Mouse (Mus musculus): ENCODE measurements around the gene Kctd21. TPM values are rescaled to one million over a fixed set of nuclear protein-coding genes. Genes with fewer than 3 reads are reported as not detected.

Kctd21 gene
- total and polyA plus RNA-seq, 3 experiments, result 0.22 to 1.9 (median 1.7) TPM

GRCm38 (mm10) chr7:97325156-97325985 lies 6.8 kb upstream of the Kctd21 start:
- ATAC-seq (ENCODE audit: extremely low read depth, insufficient number of reproducible peaks, low FRiP score, poor library complexity, severe bottlenecking) (no peak), DNase-seq (ENCODE audit: low spot score) (no peak)
- TF ChIP-seq TAL1 (conservative IDR thresholded peaks at IDR 0.05; ENCODE audit: low read depth, low read length), result no peak
- TF ChIP-seq CTCF (IDR thresholded peaks at IDR 0.05; ENCODE audit: low read depth, low read length), result no peak
- TF ChIP-seq GATA1 (IDR thresholded peaks at IDR 0.05; ENCODE audit: borderline replicate concordance, low read length), result no peak
- no peak for TF ChIP-seq GATA2 (IDR thresholded peaks at IDR 0.05; ENCODE audit: borderline replicate concordance, low read depth, low read length)
- no peak for TF ChIP-seq POLR2AphosphoS5 (IDR thresholded peaks at IDR 0.05; ENCODE audit: insufficient replicate concordance, low read depth, low read length)
- Histone ChIP-seq H3K36me3 (replicated peaks) (no peaks in the 10 kb centered on the region), H3K4me3 (ENCODE audit: low read depth, low read length) (no peak overlapping the region), H3K9me3 (replicated peaks) (peaks cover 9% of the 10 kb centered on the region), H3K4me1 (ENCODE audit: insufficient read depth, low read depth, low read length) (peaks cover 8% of the 10 kb centered on the region; the same call in 1 of the 2 replicates), H3K27me3 (ENCODE audit: insufficient read depth, low read length) (peaks cover 63% of the 10 kb centered on the region)

DNA sequence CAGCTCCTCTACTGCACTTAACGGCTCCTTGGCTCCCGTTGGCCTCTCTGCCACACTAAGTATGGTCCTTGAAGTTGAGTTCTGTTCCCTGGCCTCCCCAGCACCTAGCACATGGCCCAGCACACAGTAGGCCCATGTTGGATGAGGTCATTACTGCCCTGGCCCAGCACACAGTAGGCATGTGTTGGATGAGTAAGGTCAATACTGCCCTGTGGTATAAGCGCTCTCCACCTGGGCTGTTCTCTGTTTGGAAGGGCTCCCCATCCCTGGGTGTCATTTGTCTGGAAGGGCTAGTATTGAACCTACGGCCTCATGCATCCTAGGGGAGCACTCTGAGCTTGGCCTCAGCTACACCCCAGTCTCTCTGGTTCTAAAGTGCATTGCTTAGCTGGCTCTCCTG lies 4.8 kb upstream of the Kctd21 start:
- Histone ChIP-seq H3K36me3 (replicated peaks) (no peaks in the 10 kb centered on the region), H3K27me3 (ENCODE audit: insufficient read depth, low read length) (peaks cover 59% of the 10 kb centered on the region), H3K4me1 (ENCODE audit: insufficient read depth, low read depth, low read length) (peaks cover 22% of the 10 kb centered on the region), H3K4me3 (ENCODE audit: low read depth, low read length) (no peak overlapping the region), H3K9me3 (replicated peaks) (peaks cover 9% of the 10 kb centered on the region)
- ATAC-seq (ENCODE audit: extremely low read depth, insufficient number of reproducible peaks, low FRiP score, poor library complexity, severe bottlenecking) (no peak), DNase-seq (ENCODE audit: low spot score) (no peak)
- no peak for TF ChIP-seq GATA1 (IDR thresholded peaks at IDR 0.05; ENCODE audit: borderline replicate concordance, low read length)
- no peak for TF ChIP-seq POLR2AphosphoS5 (IDR thresholded peaks at IDR 0.05; ENCODE audit: insufficient replicate concordance, low read depth, low read length)
- no peak for TF ChIP-seq TAL1 (conservative IDR thresholded peaks at IDR 0.05; ENCODE audit: low read depth, low read length)
- TF ChIP-seq GATA2 (IDR thresholded peaks at IDR 0.05; ENCODE audit: borderline replicate concordance, low read depth, low read length), result no peak
- no peak for TF ChIP-seq CTCF (IDR thresholded peaks at IDR 0.05; ENCODE audit: low read depth, low read length)

- peaks cover 54% of the 10 kb centered on the region for H3K27me3 ChIP-seq (ENCODE audit: insufficient read depth, low read length)
- no peak for ATAC-seq (ENCODE audit: extremely low read depth, insufficient number of reproducible peaks, low FRiP score, poor library complexity, severe bottlenecking)
- TF ChIP-seq GATA1 (IDR thresholded peaks at IDR 0.05; ENCODE audit: borderline replicate concordance, low read length) (no peak), GATA2 (IDR thresholded peaks at IDR 0.05; ENCODE audit: borderline replicate concordance, low read depth, low read length) (no peak), POLR2AphosphoS5 (IDR thresholded peaks at IDR 0.05; ENCODE audit: insufficient replicate concordance, low read depth, low read length) (no peak), CTCF (IDR thresholded peaks at IDR 0.05; ENCODE audit: low read depth, low read length) (no peak), TAL1 (conservative IDR thresholded peaks at IDR 0.05; ENCODE audit: low read depth, low read length) (no peak)
These were observed 3.1 kb upstream of the Kctd21 start for GRCm38 (mm10) chr7:97328891-97329588.

DNA sequence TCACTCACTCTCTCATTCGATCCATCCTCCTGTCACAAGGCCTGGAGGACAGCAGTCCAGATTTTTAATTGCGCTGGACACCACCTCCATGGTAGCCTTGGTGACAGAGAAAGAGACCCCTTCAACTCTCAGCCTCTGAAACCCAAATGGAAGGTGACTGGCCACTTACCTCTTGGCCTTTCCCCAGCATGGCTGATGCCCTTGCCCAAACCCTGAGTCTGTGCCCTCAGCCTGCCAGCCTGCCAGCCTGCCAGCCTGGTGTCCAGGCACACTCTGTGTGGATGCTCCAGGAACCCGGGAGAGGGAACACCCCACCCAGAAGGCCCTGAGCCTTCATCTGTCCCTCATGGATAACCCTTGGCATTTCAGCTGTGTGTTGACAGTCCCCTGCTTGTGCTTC lies 2.5 kb upstream of the Kctd21 start:
- Histone ChIP-seq H3K4me1 (ENCODE audit: insufficient read depth, low read depth, low read length) (peaks cover 32% of the 10 kb centered on the region), H3K36me3 (replicated peaks) (no peaks in the 10 kb centered on the region)

More at GRCm38 (mm10) chr7:97328891-97329588, 3.1 kb upstream of the Kctd21 start:
- Histone ChIP-seq H3K36me3 (replicated peaks) (no peaks in the 10 kb centered on the region), H3K4me3 (ENCODE audit: low read depth, low read length) (no peak overlapping the region), H3K4me1 (ENCODE audit: insufficient read depth, low read depth, low read length) (peaks cover 32% of the 10 kb centered on the region), H3K9me3 (replicated peaks) (peaks cover 9% of the 10 kb centered on the region)
- no peak for DNase-seq (ENCODE audit: low spot score)

DNA sequence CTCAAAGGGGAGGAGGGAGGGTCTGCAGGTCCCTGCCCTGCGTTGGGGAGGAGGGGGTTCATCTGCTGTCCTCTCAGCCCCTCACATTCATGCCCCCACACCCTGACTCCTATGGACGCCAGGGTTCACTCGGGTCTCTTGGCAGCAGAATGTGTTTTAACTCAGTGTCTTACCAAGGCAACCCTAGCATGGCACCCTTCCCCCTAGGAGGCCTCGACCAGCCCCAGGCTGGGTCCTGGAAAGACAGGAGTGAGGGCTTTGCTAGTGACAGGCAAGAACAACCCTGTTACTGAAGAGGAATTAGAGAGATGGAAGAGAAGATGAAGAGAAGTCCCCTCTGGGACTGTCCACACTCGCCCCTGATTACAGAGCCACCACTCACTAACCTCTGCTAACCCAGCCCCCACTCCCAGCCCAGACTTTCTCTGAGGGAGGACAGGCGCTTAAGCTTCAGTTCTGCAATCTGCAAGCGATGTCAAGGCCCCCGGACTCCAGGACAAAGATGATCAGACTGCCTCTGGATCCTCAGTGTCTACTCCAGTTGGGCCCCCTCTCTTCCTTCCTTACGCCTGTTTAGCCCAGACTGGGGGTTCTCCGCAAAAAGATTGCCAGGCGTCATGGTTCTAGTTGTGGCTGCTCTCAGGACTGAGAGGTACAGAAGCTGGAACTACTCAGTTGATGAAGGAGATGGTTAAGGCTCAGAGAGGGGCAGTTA lies 1.0 kb upstream of the Kctd21 start:
- Histone ChIP-seq H3K36me3 (replicated peaks) (no peaks in the 10 kb centered on the region), H3K4me3 (ENCODE audit: low read depth, low read length) (peak overlapping the region; percentile 84; the same call in 1 of the 2 replicates), H3K27me3 (ENCODE audit: insufficient read depth, low read length) (peaks cover 44% of the 10 kb centered on the region), H3K4me1 (ENCODE audit: insufficient read depth, low read depth, low read length) (peaks cover 36% of the 10 kb centered on the region), H3K9me3 (replicated peaks) (no peaks in the 10 kb centered on the region)
- no peak for ATAC-seq (ENCODE audit: extremely low read depth, insufficient number of reproducible peaks, low FRiP score, poor library complexity, severe bottlenecking)
- DNase-seq (ENCODE audit: low spot score), result no peak
- TF ChIP-seq POLR2AphosphoS5 (IDR thresholded peaks at IDR 0.05; ENCODE audit: insufficient replicate concordance, low read depth, low read length) (no peak), GATA2 (IDR thresholded peaks at IDR 0.05; ENCODE audit: borderline replicate concordance, low read depth, low read length) (no peak), CTCF (IDR thresholded peaks at IDR 0.05; ENCODE audit: low read depth, low read length) (no peak), GATA1 (IDR thresholded peaks at IDR 0.05; ENCODE audit: borderline replicate concordance, low read length) (no peak), TAL1 (conservative IDR thresholded peaks at IDR 0.05; ENCODE audit: low read depth, low read length) (no peak)

More for the DNA sequence above, 2.5 kb upstream of the Kctd21 start:
- TF ChIP-seq POLR2AphosphoS5 (IDR thresholded peaks at IDR 0.05; ENCODE audit: insufficient replicate concordance, low read depth, low read length), result no peak
- no peak for TF ChIP-seq CTCF (IDR thresholded peaks at IDR 0.05; ENCODE audit: low read depth, low read length)
- TF ChIP-seq GATA1 (IDR thresholded peaks at IDR 0.05; ENCODE audit: borderline replicate concordance, low read length), result no peak
- TF ChIP-seq TAL1 (conservative IDR thresholded peaks at IDR 0.05; ENCODE audit: low read depth, low read length), result no peak
- H3K4me3 ChIP-seq (ENCODE audit: low read depth, low read length), result no peak overlapping the region
- peaks cover 9% of the 10 kb centered on the region for H3K9me3 ChIP-seq (replicated peaks)
- ATAC-seq (ENCODE audit: extremely low read depth, insufficient number of reproducible peaks, low FRiP score, poor library complexity, severe bottlenecking) (no peak), DNase-seq (ENCODE audit: low spot score) (no peak)
- peaks cover 52% of the 10 kb centered on the region for H3K27me3 ChIP-seq (ENCODE audit: insufficient read depth, low read length)

Measured in G1E (cell line).